Mouse (Mus musculus): Measurements from ENCODE around the gene Dlgap5. TPM values are rescaled to one million over a fixed set of nuclear protein-coding genes. Genes with fewer than 3 reads are reported as not detected.

Gene Dlgap5
- polyA plus RNA-seq, 1 experiment: not detected

DNA sequence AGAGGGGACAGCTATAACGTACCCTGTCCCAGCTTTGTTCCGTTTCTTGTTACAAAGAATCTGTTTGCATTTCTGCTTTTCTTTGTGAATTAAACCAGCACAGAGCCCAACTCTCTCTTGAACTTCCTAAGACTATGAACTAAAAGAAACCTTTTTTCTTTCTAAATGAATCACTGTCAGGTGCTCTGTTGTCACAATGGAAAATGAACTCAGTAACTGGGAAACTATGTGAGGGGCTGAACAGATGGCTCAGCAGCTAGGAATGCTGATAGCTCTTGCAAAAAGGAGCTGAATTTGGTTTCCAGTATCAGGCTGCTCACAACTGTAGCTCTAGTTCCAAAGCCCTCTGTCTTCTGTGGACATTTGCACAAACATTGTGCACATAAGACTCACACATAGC is 67.2 kb downstream of the Dlgap5 start:
- Histone ChIP-seq H3K4me3 (ENCODE audit: insufficient read depth, low read depth, low read length) (no peak overlapping the region), H3K27ac (replicated peaks; ENCODE audit: low read depth, low read length) (peak overlapping the region; percentile 23)

DNA sequence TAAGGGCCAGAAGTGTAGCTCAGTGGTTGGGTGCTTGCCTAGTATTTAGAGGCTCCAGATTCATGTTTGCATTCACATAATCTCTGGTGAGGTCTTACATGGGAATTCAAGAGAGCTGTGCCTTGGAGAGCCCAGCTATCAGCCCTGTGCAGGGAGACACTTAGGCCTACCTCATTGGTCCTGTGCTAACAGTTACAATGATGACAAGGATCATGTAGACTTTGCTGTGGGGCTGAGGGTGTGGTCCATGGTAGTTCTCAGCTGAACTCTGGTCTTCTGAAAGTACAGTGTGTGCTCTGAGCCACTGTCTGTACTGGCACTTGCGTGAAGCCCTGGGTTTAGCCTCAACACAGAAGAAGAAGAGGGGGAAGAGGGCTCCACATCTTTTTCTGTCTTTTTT is 71.5 kb downstream of the Dlgap5 start:
- no peaks in the 10 kb centered on the region for H3K4me1 ChIP-seq (ENCODE audit: control insufficient read depth, insufficient read depth, insufficient read length, low read length)
- no peak overlapping the region for H3K4me3 ChIP-seq (ENCODE audit: insufficient read depth, low read depth, low read length)
- H3K27ac ChIP-seq (replicated peaks; ENCODE audit: low read depth, low read length): no peak overlapping the region

More for the DNA sequence above, 67.2 kb downstream of the Dlgap5 start:
- H3K4me1 ChIP-seq (ENCODE audit: control insufficient read depth, insufficient read depth, insufficient read length, low read length): no peaks in the 10 kb centered on the region

DNA sequence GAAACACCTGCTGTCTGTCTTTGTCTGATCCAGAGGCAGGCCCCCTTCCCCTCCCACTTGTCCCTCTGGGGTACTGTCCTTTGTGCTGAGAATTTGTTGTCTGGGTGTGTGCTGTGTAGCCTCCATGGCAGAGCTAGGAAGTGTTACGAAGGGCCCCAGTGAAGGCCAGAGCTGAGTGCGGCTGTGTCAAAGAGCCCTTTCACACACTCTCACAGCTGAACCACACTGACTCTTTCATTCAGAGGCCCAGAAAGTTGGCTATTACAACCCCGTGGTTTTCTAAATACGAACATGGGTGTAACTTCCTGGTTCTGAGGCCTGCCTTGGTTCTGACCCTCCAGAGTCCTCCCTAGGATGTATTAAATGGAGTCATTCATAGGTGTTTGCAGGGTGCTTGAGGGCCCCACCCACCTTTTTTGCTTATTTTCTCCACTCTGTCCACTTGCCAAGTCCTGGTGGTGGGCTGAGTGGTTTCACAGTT is 76.4 kb downstream of the Dlgap5 start:
- H3K4me1 ChIP-seq (ENCODE audit: control insufficient read depth, insufficient read depth, insufficient read length, low read length): no peaks in the 10 kb centered on the region
- no peak overlapping the region for H3K4me3 ChIP-seq (ENCODE audit: insufficient read depth, low read depth, low read length)
- no peak overlapping the region for H3K27ac ChIP-seq (replicated peaks; ENCODE audit: low read depth, low read length)

DNA sequence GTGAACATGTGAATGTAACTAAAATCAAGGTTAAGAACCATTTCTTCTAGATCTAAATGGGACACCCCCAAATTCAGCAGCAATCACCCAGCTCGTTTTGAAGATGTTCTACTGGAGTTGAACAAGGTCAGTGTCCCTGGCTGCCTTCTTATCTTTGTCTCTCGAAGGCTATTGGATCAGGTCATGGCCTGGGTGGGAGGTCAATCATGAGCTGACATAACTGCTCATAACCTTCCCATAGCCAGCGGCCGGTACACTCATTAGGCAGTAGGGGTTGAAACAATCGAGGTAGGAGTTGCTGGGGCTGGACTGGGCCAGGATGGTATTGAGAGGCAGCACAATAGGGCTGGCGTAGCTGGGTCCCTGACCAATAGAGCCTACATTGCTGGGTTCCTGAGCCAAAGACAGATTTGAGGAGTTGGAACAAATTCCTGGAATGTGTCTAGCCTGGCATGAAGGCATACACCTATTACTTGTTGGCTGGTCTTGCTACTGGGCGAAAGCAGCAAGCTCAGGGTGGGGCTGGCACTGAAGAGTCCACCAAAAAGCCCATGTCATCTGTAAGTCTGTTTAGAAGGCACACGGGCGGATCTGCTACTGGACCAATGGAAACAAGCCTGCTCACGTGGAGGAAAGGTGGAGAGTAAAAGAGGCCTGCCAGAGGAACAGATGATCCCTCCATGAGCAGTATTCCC is 77.8 kb downstream of the Dlgap5 start:
- no peak overlapping the region for H3K4me3 ChIP-seq (ENCODE audit: insufficient read depth, low read depth, low read length)
- H3K4me1 ChIP-seq (ENCODE audit: control insufficient read depth, insufficient read depth, insufficient read length, low read length): no peaks in the 10 kb centered on the region

More for the DNA sequence above, 77.8 kb downstream of the Dlgap5 start:
- no peak overlapping the region for H3K27ac ChIP-seq (replicated peaks; ENCODE audit: low read depth, low read length)

Other genes with a start within 250 kb of the Dlgap5 start
- 1.3 and 1.8 TPM in 2 replicates for gene Gch1, start 229.0 kb downstream of the Dlgap5 start, polyA plus RNA-seq (2012; ENCODE audit: insufficient read depth, insufficient read length, missing spikeins)
- 3.2 TPM in 1 of 2 replicates, not detected in the other for gene Wdhd1, start 141.6 kb downstream of the Dlgap5 start, polyA plus RNA-seq (2012; ENCODE audit: insufficient read depth, insufficient read length, missing spikeins)
- gene Socs4, start 141.5 kb downstream of the Dlgap5 start, polyA plus RNA-seq (2012; ENCODE audit: insufficient read depth, insufficient read length, missing spikeins): 8.4 and 14.9 TPM in 2 replicates
- gene Mapk1ip1l, start 120.1 kb downstream of the Dlgap5 start, polyA plus RNA-seq (2012; ENCODE audit: insufficient read depth, insufficient read length, missing spikeins): 13.5 and 14.6 TPM in 2 replicates
- gene Lgals3, start 50.7 kb downstream of the Dlgap5 start, polyA plus RNA-seq (2012; ENCODE audit: insufficient read depth, insufficient read length, missing spikeins): 11.3 and 22.2 TPM in 2 replicates
- gene Fbxo34, start 32.0 kb upstream of the Dlgap5 start, polyA plus RNA-seq (2012; ENCODE audit: insufficient read depth, insufficient read length, missing spikeins): 4.9 and 7.5 TPM in 2 replicates
- 5.5 and 7.8 TPM in 2 replicates for gene Atg14, start 152.2 kb upstream of the Dlgap5 start, polyA plus RNA-seq (2012; ENCODE audit: insufficient read depth, insufficient read length, missing spikeins)
- gene Ktn1, start 230.0 kb upstream of the Dlgap5 start, polyA plus RNA-seq (2012; ENCODE audit: insufficient read depth, insufficient read length, missing spikeins): 15.2 and 18.3 TPM in 2 replicates

Measured in brown adipose tissue, adult 24 weeks (tissue).